In the genomic region with DNA sequence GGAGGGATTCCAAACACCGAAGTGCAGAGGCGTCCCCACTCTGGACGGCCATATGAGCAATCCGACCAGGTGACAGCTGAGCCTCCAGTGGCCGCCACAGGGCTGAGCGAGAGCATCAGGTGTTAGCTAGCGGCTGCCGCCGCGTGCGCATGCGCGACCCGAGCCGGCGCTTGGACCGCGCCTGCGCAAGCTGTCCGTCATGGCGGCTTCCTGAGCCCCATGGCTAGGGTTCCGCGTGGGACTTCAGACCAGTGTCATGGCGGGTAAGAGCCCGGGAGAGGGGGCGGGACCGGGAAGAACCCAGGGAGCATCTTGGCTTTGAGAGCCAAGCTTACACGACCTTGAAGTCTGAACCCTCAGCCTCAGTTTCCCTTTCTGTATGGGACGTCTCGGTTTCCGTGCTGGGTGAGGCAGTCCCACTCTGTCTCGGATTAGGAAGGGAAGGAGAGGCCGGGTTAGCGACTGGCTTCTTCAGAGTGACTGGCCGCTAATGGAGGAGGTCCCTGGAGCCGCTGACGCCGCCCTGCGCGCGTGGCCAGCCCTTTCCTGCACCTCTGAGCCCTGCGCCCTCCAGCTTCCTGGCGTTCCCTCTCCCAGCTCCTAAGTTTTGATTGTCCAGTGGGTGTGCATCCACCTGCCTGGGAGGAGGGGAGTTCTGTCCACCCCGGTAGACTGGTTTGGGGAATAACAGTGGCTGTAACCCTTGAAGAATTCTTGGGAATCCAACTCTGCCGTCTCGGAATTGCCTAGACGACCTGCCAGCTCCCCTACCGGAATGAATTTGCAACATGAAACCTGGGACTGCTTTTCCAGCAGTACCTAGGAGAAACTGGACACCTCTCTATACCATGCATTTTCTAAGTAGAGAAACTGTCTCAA, we compare ENCODE assay signal across 8 mouse cellular contexts. TPM values are rescaled to one million over a fixed set of nuclear protein-coding genes. Genes with fewer than 3 reads are reported as not detected.
DNase-seq lines count a peak whose midpoint lies in the region; ATAC-seq lines count a peak whose summit lies in the region.

A gene (plus strand): TSS at position 186 of the 879 bp plus-strand sequence.

- peaks cover 7% of the 10 kb centered on the region; the same call in 1 of the 2 replicates for H3K36me3 ChIP-seq in heart, embryonic 10.5 days
- peaks cover 6% of the 10 kb centered on the region; the same call in 1 of the 2 replicates for H3K36me3 ChIP-seq in kidney, embryonic 15.5 days

- H3K27me3 ChIP-seq in heart, embryonic 10.5 days (ENCODE audit: insufficient read depth, poor library complexity, severe bottlenecking) = peaks cover 8% of the 10 kb centered on the region; the same call in 1 of the 2 replicates
- H3K27me3 ChIP-seq in kidney, embryonic 15.5 days = no peaks in the 10 kb centered on the region

- H3K4me1 ChIP-seq in heart, embryonic 10.5 days = peaks cover 7% of the 10 kb centered on the region; the same call in 1 of the 2 replicates
- H3K4me1 ChIP-seq in kidney, embryonic 15.5 days = peaks cover 10% of the 10 kb centered on the region

- peak; percentile 92 to 93 for DNase-seq in B cell, adult 2 months
- DNase-seq in brain, adult 2 months (ENCODE audit: low read depth, low spot score) = peak; percentile 95
- DNase-seq in heart, embryonic 10.5 days (ENCODE audit: low spot score) = peak; percentile 96
- peak; percentile 92 for DNase-seq in liver
- DNase-seq in spleen, postnatal 4 days (ENCODE audit: low spot score in 2 of 2) = peak; percentile 87 to 95

- peak within 1 kb of the TSS; percentile 59 for H3K9ac ChIP-seq in kidney, embryonic 15.5 days

- H3K27ac ChIP-seq in heart, embryonic 10.5 days = peak within 1 kb of the TSS; percentile 95
- peak within 1 kb of the TSS; percentile 90 for H3K27ac ChIP-seq in kidney, embryonic 15.5 days

- peak within 1 kb of the TSS; percentile 84 for H3K4me3 ChIP-seq in heart, embryonic 10.5 days
- H3K4me3 ChIP-seq in kidney, embryonic 15.5 days (replicated peaks) = peak within 1 kb of the TSS; percentile 69

- WGBS in heart, embryonic 10.5 days = under 1% methylated on average over 48 of the region's 48 CpGs
- WGBS in kidney, embryonic 15.5 days = under 1% methylated on average over 48 of the region's 48 CpGs

- peak within 1 kb of the TSS; percentile 66 for H3K4me2 ChIP-seq in kidney, embryonic 15.5 days

- no peaks in the 10 kb centered on the region for H3K9me3 ChIP-seq in heart, embryonic 10.5 days
- H3K9me3 ChIP-seq in kidney, embryonic 15.5 days (replicated peaks) = no peaks in the 10 kb centered on the region

- peak; percentile 94 for ATAC-seq in erythroblast, adult 5-6 weeks (replicated peaks; ENCODE audit: low FRiP score, poor library complexity, severe bottlenecking)
- ATAC-seq in kidney, embryonic 15.5 days (replicated peaks; ENCODE audit: low FRiP score) = peak; percentile 99
- ATAC-seq in monocyte, adult 5-6 weeks (replicated peaks; ENCODE audit: insufficient number of reproducible peaks, low FRiP score, low TSS enrichment, poor library complexity, severe bottlenecking) = peak; percentile 82

RNA-seq across cellular contexts. Expression of the gene that starts here (rescaled TPM):
- total RNA-seq in erythroblast, adult 5-6 weeks (2015; ENCODE audit: low replicate concordance) = 3.7 and 3.8 TPM in 2 replicates
- total RNA-seq in erythroblast, adult 5-6 weeks (2017; ENCODE audit: low replicate concordance) = 0.56 and 12.9 TPM in 2 replicates
- 38.0 and 54.3 TPM in 2 replicates for polyA plus RNA-seq in heart, embryonic 10.5 days (2016; fragmentation: Nextera tagmentation; extraction: Ambion mirVana)
- polyA plus RNA-seq in kidney, embryonic 15.5 days (2015; fragmentation: Nextera tagmentation; extraction: Ambion mirVana) = 15.4 and 19.4 TPM in 2 replicates
- total RNA-seq in monocyte, adult 5-6 weeks (2017) = 6.9 to 11.8 TPM (median 8.0 TPM) in 3 replicates

Comparison
In these comparisons a context has a peak if more than half of its experiments do, and no peak if none do; other contexts are left out.
1. Peak in every context shown above with its lines: DNase-seq, ATAC-seq, H3K4me3 ChIP-seq and H3K27ac ChIP-seq.